Mouse (Mus musculus) limb, embryonic 15.5 days (tissue): ENCODE results near the gene Polr1c. TPM values are rescaled to one million over a fixed set of nuclear protein-coding genes. Genes with fewer than 3 reads are reported as not detected.

ENCODE experiments used
- ATAC-seq: fragments of 200-750 bp; cut with Nextera tagmentation; 2 replicates; pipeline ENCODE4 v1.8.0; 2017; ENCODE audit warnings: low read depth, moderate TSS enrichment; ENCODE audit not compliant: insufficient number of reproducible peaks, low FRiP score, low TSS enrichment
- H3K27ac ChIP-seq: fragments of 300-500 bp; sonication (generic); 2 replicates; pipeline ENCODE4 v1.5.1; 2015; ENCODE audit warnings: moderate library complexity, mild to moderate bottlenecking, inconsistent platforms
- H3K27me3 ChIP-seq: fragments of 300-500 bp; sonication (generic); 2 replicates; pipeline ENCODE4 v1.6.1; 2015; ENCODE audit warnings: inconsistent platforms
- H3K36me3 ChIP-seq: fragments of 300-500 bp; sonication (generic); 2 replicates; pipeline ENCODE4 v1.6.1; 2015; ENCODE audit warnings: inconsistent platforms
- H3K4me1 ChIP-seq: fragments of 300-500 bp; sonication (generic); 2 replicates; pipeline ENCODE4 v1.6.1; 2015; ENCODE audit warnings: inconsistent platforms
- H3K4me2 ChIP-seq: fragments of 300-500 bp; sonication (generic); 2 replicates; pipeline ENCODE4 v1.6.1; 2015; ENCODE audit warnings: mild to moderate bottlenecking, inconsistent platforms
- H3K4me3 ChIP-seq: fragments of 300-500 bp; sonication (generic); 2 replicates; pipeline ENCODE4 v1.5.1; 2015; ENCODE audit warnings: mild to moderate bottlenecking, inconsistent platforms
- H3K9ac ChIP-seq: fragments of 300-500 bp; sonication (generic); 2 replicates; pipeline ENCODE4 v1.6.1; 2015; ENCODE audit warnings: inconsistent platforms
- H3K9me3 ChIP-seq: fragments of 300-500 bp; sonication (generic); 2 replicates; pipeline ENCODE4 v1.6.1; 2016; ENCODE audit warnings: inconsistent platforms
- WGBS: fragments of 180-500 bp; shearing (Covaris S2); methylation state at CpG from one replicate; pipeline ENCODE4 v1.1.7; 2015; 5-methylcytosine and 5-hydroxymethylcytosine counted together
- polyA plus RNA-seq: library from polyadenylated mRNA; unstranded; fragments of >200 nt; fragmentation: Nextera tagmentation; extraction: Ambion mirVana; gene quantifications from 2 replicates; pipeline ENCODE4 v1.2.1, GENCODE M21; 2015

Gene Polr1c
- polyA plus RNA-seq, result 75.4 and 76.5 TPM in 2 replicates

- H3K36me3 ChIP-seq, result peaks cover 73% of the 10 kb centered on the region
- H3K4me3 ChIP-seq, result peak within 1 kb of the TSS; percentile 91
- H3K9me3 ChIP-seq, result no peaks in the 10 kb centered on the region
- H3K4me1 ChIP-seq, result peaks cover 23% of the 10 kb centered on the region
- ATAC-seq, result peak; percentile 89
- peak within 1 kb of the TSS; percentile 77 for H3K4me2 ChIP-seq
- H3K27me3 ChIP-seq, result no peaks in the 10 kb centered on the region
- H3K9ac ChIP-seq, result peak within 1 kb of the TSS; percentile 98
- WGBS, result under 1% methylated on average over 53 of the region's 53 CpGs
- peak within 1 kb of the TSS; percentile 83 for H3K27ac ChIP-seq
Observed at GRCm38 (mm10) chr17:46247512-46248188, at the start of gene Polr1c, which contains the start of gene Yipf3. Polr1c (minus strand) TSS chr17:46248054. Yipf3 (plus strand) TSS chr17:46248080.

DNA sequence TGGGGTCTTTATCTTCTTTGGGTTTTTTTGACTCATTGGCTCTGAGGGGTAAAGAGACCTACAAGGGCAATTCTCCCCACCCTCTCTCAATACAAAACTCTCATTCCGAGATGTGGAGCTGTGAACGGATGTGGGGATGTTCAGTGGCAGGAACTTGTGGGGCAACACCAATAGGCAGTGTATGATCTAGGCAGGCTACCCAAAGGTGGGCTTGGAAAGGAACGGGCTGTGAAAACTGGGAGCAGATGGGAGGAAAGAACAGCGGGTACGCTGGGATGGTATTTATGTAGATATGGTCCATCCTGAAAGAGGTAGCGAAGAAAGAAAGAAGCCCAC, 49.1 kb upstream of the Polr1c start:
- Histone ChIP-seq H3K9me3 (no peaks in the 10 kb centered on the region), H3K4me2 (peak overlapping the region; percentile 99), H3K4me3 (peak overlapping the region; percentile 64), H3K27me3 (peaks cover 60% of the 10 kb centered on the region), H3K36me3 (no peaks in the 10 kb centered on the region), H3K27ac (no peak overlapping the region), H3K4me1 (peaks cover 22% of the 10 kb centered on the region), H3K9ac (peak overlapping the region; percentile 64; the same call in 1 of the 2 replicates)
- 10% methylated on average over 6 of the region's 6 CpGs for WGBS
- ATAC-seq, result no peak

GRCm38 (mm10) chr17:46296601-46297000, 48.7 kb upstream of the Polr1c start:
- 47% methylated on average over 6 of the region's 6 CpGs for WGBS
- Histone ChIP-seq H3K9me3 (no peaks in the 10 kb centered on the region), H3K27ac (no peak overlapping the region), H3K36me3 (no peaks in the 10 kb centered on the region), H3K4me1 (peaks cover 22% of the 10 kb centered on the region), H3K9ac (no peak overlapping the region), H3K4me2 (no peak overlapping the region), H3K27me3 (peaks cover 60% of the 10 kb centered on the region), H3K4me3 (peak overlapping the region; percentile 64; the same call in 1 of the 2 replicates)
- no peak for ATAC-seq

- H3K9ac ChIP-seq, result no peak overlapping the region
- no peaks in the 10 kb centered on the region for H3K9me3 ChIP-seq
- peaks cover 15% of the 10 kb centered on the region for H3K4me1 ChIP-seq
- peak; percentile 62 for ATAC-seq
- WGBS, result 38% methylated on average over 11 of the region's 11 CpGs
- peak overlapping the region; percentile 39 for H3K27ac ChIP-seq
- H3K4me2 ChIP-seq, result no peak overlapping the region
- H3K4me3 ChIP-seq, result no peak overlapping the region
- H3K27me3 ChIP-seq, result peaks cover 5% of the 10 kb centered on the region
- H3K36me3 ChIP-seq, result no peaks in the 10 kb centered on the region
Observed at GRCm38 (mm10) chr17:46287678-46288095, 39.8 kb upstream of the Polr1c start.

DNA sequence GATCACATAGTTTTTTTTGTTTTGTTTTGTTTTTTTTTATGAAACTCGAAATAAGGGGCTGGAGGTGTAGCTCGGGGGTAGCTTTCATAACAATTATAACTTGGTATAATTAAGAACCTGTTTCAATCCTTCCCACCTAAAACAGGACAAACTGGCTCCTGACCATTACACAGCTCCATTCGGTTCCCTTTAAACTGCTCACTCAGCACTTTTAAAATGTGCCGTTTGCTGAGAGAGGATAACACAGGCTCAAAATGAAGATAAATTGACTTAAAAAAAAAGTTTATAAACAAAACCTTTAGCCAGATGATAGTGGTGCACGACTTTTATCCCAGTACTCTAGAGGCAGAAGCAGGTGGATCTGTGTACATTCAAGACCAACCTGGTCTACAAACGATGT, 37.6 kb upstream of the Polr1c start:
- no peaks in the 10 kb centered on the region for H3K27me3 ChIP-seq
- H3K9ac ChIP-seq, result no peak overlapping the region
- H3K4me3 ChIP-seq, result no peak overlapping the region
- peaks cover 5% of the 10 kb centered on the region; the same call in 1 of the 2 replicates for H3K36me3 ChIP-seq
- no peaks in the 10 kb centered on the region for H3K9me3 ChIP-seq
- 60% methylated on average over 6 of the region's 6 CpGs for WGBS
- ATAC-seq, result no peak
- no peak overlapping the region for H3K27ac ChIP-seq
- no peak overlapping the region for H3K4me2 ChIP-seq
- H3K4me1 ChIP-seq, result peaks cover 33% of the 10 kb centered on the region

GRCm38 (mm10) chr17:46284653-46285052, 36.8 kb upstream of the Polr1c start:
- H3K4me3 ChIP-seq, result no peak overlapping the region
- H3K9ac ChIP-seq, result no peak overlapping the region
- H3K36me3 ChIP-seq, result peaks cover 12% of the 10 kb centered on the region
- WGBS, result 42% methylated on average over 7 of the region's 7 CpGs
- H3K4me1 ChIP-seq, result peaks cover 35% of the 10 kb centered on the region
- no peak for ATAC-seq
- no peaks in the 10 kb centered on the region for H3K27me3 ChIP-seq
- H3K27ac ChIP-seq, result no peak overlapping the region
- H3K9me3 ChIP-seq, result no peaks in the 10 kb centered on the region
- H3K4me2 ChIP-seq, result no peak overlapping the region

- Histone ChIP-seq H3K36me3 (peaks cover 16% of the 10 kb centered on the region), H3K4me2 (no peak overlapping the region), H3K4me1 (peaks cover 35% of the 10 kb centered on the region), H3K27ac (no peak overlapping the region), H3K9ac (no peak overlapping the region), H3K9me3 (no peaks in the 10 kb centered on the region), H3K27me3 (no peaks in the 10 kb centered on the region), H3K4me3 (no peak overlapping the region)
- ATAC-seq, result no peak
- 80% methylated on average over 8 of the region's 8 CpGs for WGBS
Observed at GRCm38 (mm10) chr17:46283911-46284310, 36.1 kb upstream of the Polr1c start.

DNA sequence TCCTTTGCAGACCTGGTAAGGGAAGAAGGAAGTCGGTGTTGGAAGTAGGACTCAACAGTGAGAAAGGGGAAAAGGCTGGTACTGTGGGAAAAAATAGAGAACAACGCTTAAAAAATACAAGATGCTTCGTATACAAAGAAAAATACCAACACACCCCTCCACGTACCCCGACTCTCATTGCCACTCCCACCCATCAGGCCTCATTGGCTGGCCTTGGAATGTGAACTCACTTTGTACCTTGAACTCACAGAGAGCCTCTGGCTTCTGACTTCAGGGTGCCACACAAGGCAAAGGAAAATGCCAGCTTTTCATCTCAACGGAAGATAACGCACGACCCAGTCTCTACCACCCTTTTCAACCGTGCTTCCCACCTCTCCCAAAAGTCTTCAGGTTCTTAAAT, 35.3 kb upstream of the Polr1c start:
- Histone ChIP-seq H3K4me2 (peak overlapping the region; percentile 82), H3K4me1 (peaks cover 42% of the 10 kb centered on the region), H3K27ac (peak overlapping the region; percentile 94), H3K27me3 (no peaks in the 10 kb centered on the region), H3K4me3 (peak overlapping the region; percentile 59), H3K9ac (no peak overlapping the region), H3K9me3 (no peaks in the 10 kb centered on the region), H3K36me3 (peaks cover 18% of the 10 kb centered on the region)
- ATAC-seq, result no peak
- 20% methylated on average over 9 of the region's 9 CpGs for WGBS

DNA sequence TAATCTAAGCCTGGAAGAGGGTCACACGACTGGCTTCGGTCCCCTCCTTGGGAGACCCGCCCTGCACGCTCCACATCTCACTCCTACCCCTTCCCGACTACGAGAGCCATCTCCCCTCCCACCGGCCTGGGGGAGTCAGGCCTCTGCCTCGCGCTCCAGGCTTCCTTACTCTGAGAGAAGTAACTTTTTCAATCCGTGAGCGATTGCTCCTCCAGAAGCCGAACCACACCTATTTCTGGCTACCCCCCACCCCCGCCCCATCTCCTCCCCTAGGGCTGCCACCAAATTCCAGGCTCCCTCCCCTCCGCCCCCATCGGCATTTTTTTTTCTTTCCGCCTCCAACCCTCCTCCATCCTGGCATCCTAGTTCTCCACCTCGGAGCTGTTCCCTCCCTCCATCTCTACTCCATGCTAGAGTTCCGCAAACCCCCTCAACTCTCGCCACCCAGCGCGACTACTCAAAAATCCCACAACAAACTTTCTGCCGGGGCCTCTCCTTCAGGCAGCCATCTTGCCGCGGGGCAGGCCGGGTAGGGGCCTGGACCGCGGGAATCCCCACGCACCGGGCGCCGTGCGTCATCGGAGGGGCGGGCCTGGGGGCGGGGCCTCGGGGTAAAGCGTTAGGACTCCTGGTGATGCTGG, 34.7 kb upstream of the Polr1c start, which contains the start of gene Tjap1:
Gene Tjap1, minus strand, starts transcription at position 544 of the 641 bp plus-strand sequence.
- peaks cover 41% of the 10 kb centered on the region for H3K4me1 ChIP-seq
- peaks cover 19% of the 10 kb centered on the region for H3K36me3 ChIP-seq
- under 1% methylated on average over 37 of the region's 37 CpGs for WGBS
- peak within 1 kb of the TSS; percentile 94 for H3K27ac ChIP-seq
- no peaks in the 10 kb centered on the region for H3K27me3 ChIP-seq
- no peaks in the 10 kb centered on the region for H3K9me3 ChIP-seq
- H3K4me2 ChIP-seq, result peak within 1 kb of the TSS; percentile 82
- H3K9ac ChIP-seq, result peak within 1 kb of the TSS; percentile 71
- peak; percentile 92 for ATAC-seq
- peak within 1 kb of the TSS; percentile 59 for H3K4me3 ChIP-seq

- H3K27ac ChIP-seq, result peak overlapping the region; percentile 67
- H3K36me3 ChIP-seq, result peaks cover 30% of the 10 kb centered on the region
- no peaks in the 10 kb centered on the region for H3K27me3 ChIP-seq
- H3K4me3 ChIP-seq, result no peak overlapping the region
- H3K4me1 ChIP-seq, result peaks cover 51% of the 10 kb centered on the region
- 65% methylated on average over 12 of the region's 12 CpGs for WGBS
- ATAC-seq, result no peak
- H3K4me2 ChIP-seq, result no peak overlapping the region
- no peaks in the 10 kb centered on the region for H3K9me3 ChIP-seq
- no peak overlapping the region for H3K9ac ChIP-seq
Observed at GRCm38 (mm10) chr17:46278011-46278765, 30.3 kb upstream of the Polr1c start.

DNA sequence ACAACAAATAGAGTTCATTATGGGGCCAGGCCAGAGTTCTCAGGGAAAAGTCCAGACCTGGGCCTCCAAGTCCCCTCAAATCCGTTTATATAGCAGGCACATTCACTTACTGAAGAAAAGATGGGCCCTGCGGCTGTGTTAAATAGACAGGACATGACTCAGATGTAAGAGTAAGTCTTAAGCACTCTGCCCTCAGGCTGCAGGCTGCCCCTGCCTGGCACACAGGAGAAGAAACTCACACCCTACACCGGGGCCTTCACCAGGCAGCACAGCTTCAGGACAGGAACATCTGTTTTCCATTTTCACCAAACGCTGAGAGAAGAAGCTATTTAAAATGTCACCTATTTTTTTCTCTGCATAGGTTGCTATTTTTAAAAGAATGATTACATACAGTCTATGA, 29.7 kb upstream of the Polr1c start:
- no peaks in the 10 kb centered on the region for H3K9me3 ChIP-seq
- WGBS, result 17% methylated on average over 4 of the region's 4 CpGs
- H3K4me2 ChIP-seq, result no peak overlapping the region
- H3K9ac ChIP-seq, result no peak overlapping the region
- no peak overlapping the region for H3K4me3 ChIP-seq
- peak overlapping the region; percentile 67 for H3K27ac ChIP-seq
- peaks cover 50% of the 10 kb centered on the region for H3K4me1 ChIP-seq
- ATAC-seq, result no peak
- no peaks in the 10 kb centered on the region for H3K27me3 ChIP-seq
- peaks cover 33% of the 10 kb centered on the region for H3K36me3 ChIP-seq

GRCm38 (mm10) chr17:46275506-46275905, 27.7 kb upstream of the Polr1c start:
- no peak overlapping the region for H3K4me3 ChIP-seq
- H3K9ac ChIP-seq, result no peak overlapping the region
- H3K27ac ChIP-seq, result no peak overlapping the region
- H3K36me3 ChIP-seq, result peaks cover 47% of the 10 kb centered on the region
- no peaks in the 10 kb centered on the region for H3K27me3 ChIP-seq
- no peak overlapping the region for H3K4me2 ChIP-seq
- WGBS, result 91% methylated on average over 10 of the region's 10 CpGs
- H3K4me1 ChIP-seq, result peaks cover 34% of the 10 kb centered on the region
- no peaks in the 10 kb centered on the region for H3K9me3 ChIP-seq
- ATAC-seq, result no peak
